Comparison of ENCODE assay signal across 8 mouse cellular contexts in the genomic region with DNA sequence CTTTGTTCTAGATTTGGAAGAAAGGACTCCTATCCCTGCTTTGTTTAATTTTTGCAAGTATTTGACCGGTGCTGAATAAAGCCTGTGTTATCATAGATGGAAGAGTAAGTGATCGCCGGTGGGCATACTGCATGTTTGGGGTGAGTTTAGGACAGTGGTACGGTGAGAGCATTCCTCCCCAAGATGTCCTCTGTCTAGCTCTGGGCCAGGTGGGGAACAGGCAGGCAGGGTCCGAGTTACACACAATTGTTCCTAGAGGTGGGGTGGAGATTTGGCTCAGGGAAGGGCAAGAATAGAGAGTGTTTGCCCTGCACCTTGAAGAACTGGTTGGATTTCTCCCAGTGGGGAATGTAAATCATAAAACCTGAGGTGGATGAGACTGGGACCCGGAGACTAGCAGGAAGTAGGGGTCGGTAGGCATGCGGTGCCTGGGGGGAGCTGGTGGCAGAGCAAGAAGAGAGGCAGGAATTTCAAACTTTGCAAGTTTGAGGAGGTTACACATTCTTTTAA. TPM values are rescaled to one million over a fixed set of nuclear protein-coding genes. Genes with fewer than 3 reads are reported as not detected.
DNase-seq lines count a peak whose midpoint lies in the region; ATAC-seq lines count a peak whose summit lies in the region.

No protein-coding gene starts in this region.

- 63% methylated on average over 8 of the region's 8 CpGs for WGBS in kidney, embryonic 14.5 days
- 44% methylated on average over 8 of the region's 8 CpGs for WGBS in embryonic facial prominence, embryonic 14.5 days
- 40% methylated on average over 8 of the region's 8 CpGs for WGBS in intestine, embryonic 15.5 days
- 83% methylated on average over 8 of the region's 8 CpGs for WGBS in macrophage (ENCODE audit: missing documents)

- no peaks in the 10 kb centered on the region for H3K9me3 ChIP-seq in kidney, embryonic 14.5 days (ENCODE audit: control insufficient read depth, low read length)
- H3K9me3 ChIP-seq in embryonic facial prominence, embryonic 14.5 days (ENCODE audit: control insufficient read depth, low read length) = no peaks in the 10 kb centered on the region
- no peaks in the 10 kb centered on the region for H3K9me3 ChIP-seq in intestine, embryonic 15.5 days

- H3K36me3 ChIP-seq in kidney, embryonic 14.5 days (ENCODE audit: control insufficient read depth, insufficient read depth, low read length) = peaks cover 5% of the 10 kb centered on the region; the same call in 1 of the 2 replicates
- H3K36me3 ChIP-seq in embryonic facial prominence, embryonic 14.5 days (ENCODE audit: control insufficient read depth, insufficient read depth, low read length) = no peaks in the 10 kb centered on the region
- H3K36me3 ChIP-seq in intestine, embryonic 15.5 days = no peaks in the 10 kb centered on the region
- no peaks in the 10 kb centered on the region for H3K36me3 ChIP-seq in macrophage (ENCODE audit: inconsistent target)

- no peak for DNase-seq in kidney, adult 18-20 months
- peak; percentile 66 for DNase-seq in embryonic facial prominence, embryonic 14.5 days (ENCODE audit: low spot score)
- no peak for DNase-seq in frontal cortex, postnatal 10 days (ENCODE audit: low spot score in 2 of 2)
- DNase-seq in layer of hippocampus, postnatal 25 days (ENCODE audit: extremely low spot score in 1 of 2, low spot score in 1 of 2) = no peak
- no peak for DNase-seq in embryo, embryonic 9.5 days (ENCODE audit: extremely low spot score)

- H3K4me1 ChIP-seq in kidney, embryonic 14.5 days (ENCODE audit: control insufficient read depth, insufficient read depth, low read length) = peaks cover 33% of the 10 kb centered on the region
- H3K4me1 ChIP-seq in embryonic facial prominence, embryonic 14.5 days (ENCODE audit: control insufficient read depth, insufficient read depth, low read length) = peaks cover 29% of the 10 kb centered on the region
- H3K4me1 ChIP-seq in intestine, embryonic 15.5 days (replicated peaks) = peaks cover 41% of the 10 kb centered on the region

- peak overlapping the region; percentile 95; the same call in 1 of the 2 replicates for H3K9ac ChIP-seq in kidney, embryonic 14.5 days (ENCODE audit: low read depth, low read length)
- H3K9ac ChIP-seq in embryonic facial prominence, embryonic 14.5 days (ENCODE audit: low read depth, low read length) = peak overlapping the region; percentile 99; the same call in 1 of the 2 replicates
- peak overlapping the region; percentile 97; the same call in 1 of the 2 replicates for H3K9ac ChIP-seq in intestine, embryonic 15.5 days

- ATAC-seq in kidney, embryonic 14.5 days (ENCODE audit: low FRiP score, low TSS enrichment) = no peak
- no peak for ATAC-seq in embryonic facial prominence, embryonic 14.5 days (ENCODE audit: low read depth)
- no peak for ATAC-seq in intestine, embryonic 15.5 days

- no peaks in the 10 kb centered on the region for H3K27me3 ChIP-seq in kidney, embryonic 14.5 days (ENCODE audit: control insufficient read depth, insufficient read depth, low read length)
- H3K27me3 ChIP-seq in embryonic facial prominence, embryonic 14.5 days (replicated peaks; ENCODE audit: control insufficient read depth, insufficient read depth, low read length) = no peaks in the 10 kb centered on the region
- no peaks in the 10 kb centered on the region for H3K27me3 ChIP-seq in intestine, embryonic 15.5 days (replicated peaks)

- H3K27ac ChIP-seq in kidney, embryonic 14.5 days (ENCODE audit: low read depth, low read length) = peak overlapping the region; percentile 99; the same call in 1 of the 2 replicates
- H3K27ac ChIP-seq in embryonic facial prominence, embryonic 14.5 days (replicated peaks; ENCODE audit: low read depth, low read length) = peak overlapping the region; percentile 100
- H3K27ac ChIP-seq in intestine, embryonic 15.5 days = peak overlapping the region; percentile 100
- 0 out of 2 replicates have a peak overlapping the region, but pooled peaks have one; percentile 79 for H3K27ac ChIP-seq in macrophage

- peaks cover 84% of the 10 kb centered on the region for H3K79me2 ChIP-seq in macrophage (ENCODE audit: inconsistent target)

- peak overlapping the region; percentile 87; the same call in 1 of the 2 replicates for H3K4me3 ChIP-seq in kidney, embryonic 14.5 days (ENCODE audit: low read length)
- H3K4me3 ChIP-seq in embryonic facial prominence, embryonic 14.5 days (ENCODE audit: low read depth, low read length) = peak overlapping the region; percentile 96
- H3K4me3 ChIP-seq in intestine, embryonic 15.5 days (replicated peaks) = peak overlapping the region; percentile 94
- H3K4me3 ChIP-seq in macrophage (ENCODE audit: inconsistent target) = peak overlapping the region; percentile 55; the same call in 1 of the 2 replicates

- peak overlapping the region; percentile 81 for H3K4me2 ChIP-seq in kidney, embryonic 14.5 days (replicated peaks; ENCODE audit: low read depth, low read length)
- H3K4me2 ChIP-seq in embryonic facial prominence, embryonic 14.5 days (ENCODE audit: low read depth, low read length) = peak overlapping the region; percentile 78
- H3K4me2 ChIP-seq in intestine, embryonic 15.5 days (replicated peaks) = peak overlapping the region; percentile 67

RNA-seq across cellular contexts. Expression of gene Wbp4, which starts 2.3 kb away (rescaled TPM):
- 47.1 and 64.8 TPM in 2 replicates for polyA plus RNA-seq in kidney, embryonic 14.5 days (2014; fragmentation: Nextera tagmentation; extraction: Ambion mirVana)
- polyA plus RNA-seq in embryonic facial prominence, embryonic 14.5 days (2014; fragmentation: Nextera tagmentation; extraction: Ambion mirVana) = 39.6 and 46.0 TPM in 2 replicates
- polyA plus RNA-seq in intestine, embryonic 15.5 days (2015; fragmentation: Nextera tagmentation; extraction: Ambion mirVana) = 30.9 and 33.8 TPM in 2 replicates
- total RNA-seq in macrophage (2018; cell fraction: chromatin; rRNA removed) = 100 to 1,000 TPM in 2 of 26 experiments, 10 to 100 TPM in 24; 40.8 to 103 (median 73.2) TPM
- 10 to 100 TPM; 32.3 to 55.0 (median 37.6) TPM for total RNA-seq in macrophage (2018; cell fraction: cytosol; rRNA removed)
- 10 to 100 TPM; 29.9 to 80.7 (median 44.3) TPM for total RNA-seq in macrophage (2018; cell fraction: nucleus; rRNA removed)
- 29.1 to 84.4 TPM (median 35.1 TPM) in 3 replicates for polyA plus RNA-seq in macrophage (2018)
- 10 to 100 TPM; 46.6 to 53.0 TPM for total RNA-seq in layer of hippocampus, postnatal 25 days (2021)

RNA-seq across cellular contexts. Expression of gene Elf1, which starts 2.7 kb away (rescaled TPM):
- polyA plus RNA-seq in kidney, embryonic 14.5 days (2014; fragmentation: Nextera tagmentation; extraction: Ambion mirVana) = 13.9 and 18.5 TPM in 2 replicates
- 12.7 and 13.6 TPM in 2 replicates for polyA plus RNA-seq in embryonic facial prominence, embryonic 14.5 days (2014; fragmentation: Nextera tagmentation; extraction: Ambion mirVana)
- polyA plus RNA-seq in intestine, embryonic 15.5 days (2015; fragmentation: Nextera tagmentation; extraction: Ambion mirVana) = 26.1 and 27.0 TPM in 2 replicates
- 100 to 1,000 TPM in 10 of 26 experiments, 10 to 100 TPM in 16; 47.7 to 153 (median 95.3) TPM for total RNA-seq in macrophage (2018; cell fraction: chromatin; rRNA removed)
- 10 to 100 TPM; 48.3 to 92.7 (median 80.1) TPM for total RNA-seq in macrophage (2018; cell fraction: cytosol; rRNA removed)
- total RNA-seq in macrophage (2018; cell fraction: nucleus; rRNA removed) = 100 to 1,000 TPM in 8 of 26 experiments, 10 to 100 TPM in 18; 57.1 to 163 (median 87.9) TPM
- 52.2 to 64.9 TPM (median 62.1 TPM) in 3 replicates for polyA plus RNA-seq in macrophage (2018)
- 1 to 10 TPM; 4.8 to 5.7 TPM for total RNA-seq in layer of hippocampus, postnatal 25 days (2021)

RNA-seq across cellular contexts. Expression of gene Kbtbd6, which starts 32.0 kb away (rescaled TPM):
- 2.9 and 3.2 TPM in 2 replicates for polyA plus RNA-seq in kidney, embryonic 14.5 days (2014; fragmentation: Nextera tagmentation; extraction: Ambion mirVana)
- 2.4 TPM in 2 replicates for polyA plus RNA-seq in embryonic facial prominence, embryonic 14.5 days (2014; fragmentation: Nextera tagmentation; extraction: Ambion mirVana)
- polyA plus RNA-seq in intestine, embryonic 15.5 days (2015; fragmentation: Nextera tagmentation; extraction: Ambion mirVana) = 2.6 and 2.9 TPM in 2 replicates
- under 1 TPM in 11 of 26 experiments, not detected in 15; 0.26 to 0.86 (median 0.37) TPM for total RNA-seq in macrophage (2018; cell fraction: chromatin; rRNA removed)
- total RNA-seq in macrophage (2018; cell fraction: cytosol; rRNA removed) = under 1 TPM; 0.05 to 0.39 (median 0.17) TPM
- 1 to 10 TPM in 3 of 26 experiments, under 1 TPM in 12, not detected in 11; 0.17 to 1.6 (median 0.36) TPM for total RNA-seq in macrophage (2018; cell fraction: nucleus; rRNA removed)
- 0.12 to 1.3 TPM (median 0.19 TPM) in 3 replicates for polyA plus RNA-seq in macrophage (2018)
- 1 to 10 TPM in 1 of 2 experiments, under 1 TPM in 1; 0.96 to 1.4 TPM for total RNA-seq in layer of hippocampus, postnatal 25 days (2021)

RNA-seq across cellular contexts. Expression of gene Kbtbd7, which starts 57.4 kb away (rescaled TPM):
- 9.0 and 15.6 TPM in 2 replicates for polyA plus RNA-seq in kidney, embryonic 14.5 days (2014; fragmentation: Nextera tagmentation; extraction: Ambion mirVana)
- 13.8 and 15.4 TPM in 2 replicates for polyA plus RNA-seq in embryonic facial prominence, embryonic 14.5 days (2014; fragmentation: Nextera tagmentation; extraction: Ambion mirVana)
- 7.9 and 8.7 TPM in 2 replicates for polyA plus RNA-seq in intestine, embryonic 15.5 days (2015; fragmentation: Nextera tagmentation; extraction: Ambion mirVana)
- total RNA-seq in macrophage (2018; cell fraction: chromatin; rRNA removed) = 1 to 10 TPM in 25 of 26 experiments, under 1 TPM in 1; 0.94 to 9.8 (median 3.1) TPM
- total RNA-seq in macrophage (2018; cell fraction: cytosol; rRNA removed) = 10 to 100 TPM in 9 of 26 experiments, 1 to 10 TPM in 17; 2.1 to 12.7 (median 8.8) TPM
- 10 to 100 TPM in 7 of 26 experiments, 1 to 10 TPM in 19; 1.3 to 21.8 (median 7.5) TPM for total RNA-seq in macrophage (2018; cell fraction: nucleus; rRNA removed)
- 5.1 to 8.0 TPM (median 7.5 TPM) in 3 replicates for polyA plus RNA-seq in macrophage (2018)
- 10 to 100 TPM; 42.2 to 45.7 TPM for total RNA-seq in layer of hippocampus, postnatal 25 days (2021)
